Mouse (Mus musculus) C2C12 (cell line): Measurements from ENCODE around the gene Gm7102. TPM values are rescaled to one million over a fixed set of nuclear protein-coding genes. Genes with fewer than 3 reads are reported as not detected.
"Not testable (repeated sequence)": the region's sequence is repeated elsewhere in the genome, so short reads cannot be mapped to it uniquely, and the experiment has no call there.

ENCODE experiments used
- H3K27me3 ChIP-seq: one replicate; pipeline ENCODE4 v1.6.1; 2011; ENCODE audit not compliant: control insufficient read depth, insufficient read depth, insufficient read length
- H3K36me3 ChIP-seq: one replicate; pipeline ENCODE4 v1.6.1; 2011; ENCODE audit not compliant: control insufficient read depth, insufficient read depth
- H3K4me3 ChIP-seq: one replicate; pipeline ENCODE4 v1.5.1; 2011; ENCODE audit warnings: mild to moderate bottlenecking, control low read depth; ENCODE audit not compliant: poor library complexity, insufficient read depth, severe bottlenecking
- H3K79me2 ChIP-seq: one replicate; pipeline ENCODE4 v1.6.1; 2011; ENCODE audit not compliant: control insufficient read depth, insufficient read depth
- H3K79me3 ChIP-seq: one replicate; pipeline ENCODE4 v1.6.1; 2011; ENCODE audit warnings: low read depth, control low read depth
- H3ac ChIP-seq: one replicate; pipeline ENCODE3; 2011; ENCODE audit warnings: low read depth; ENCODE audit not compliant: control insufficient read depth, insufficient read length
- CEBPB ChIP-seq: IDR thresholded peaks from one replicate; pipeline ENCODE4 v1.6.1; 2011; ENCODE audit warnings: low read depth, mild to moderate bottlenecking, control low read depth, moderate library complexity
- CTCF ChIP-seq: IDR thresholded peaks from one replicate; pipeline ENCODE4 v1.5.1; 2011; ENCODE audit not compliant: control insufficient read depth, insufficient read depth, insufficient read length
- FOSL1 ChIP-seq: IDR thresholded peaks from one replicate; pipeline ENCODE4 v1.8.0; 2011; ENCODE audit warnings: mild to moderate bottlenecking, low read length; ENCODE audit not compliant: poor library complexity, insufficient read depth, severe bottlenecking
- MAX ChIP-seq: IDR thresholded peaks from one replicate; pipeline ENCODE4 v1.6.1; 2011; ENCODE audit warnings: mild to moderate bottlenecking, control low read depth
- MYOD1 ChIP-seq: IDR thresholded peaks from one replicate; pipeline ENCODE4 v1.6.1; 2011; ENCODE audit warnings: low read depth; ENCODE audit not compliant: control insufficient read depth, insufficient read length
- MYOG ChIP-seq: IDR thresholded peaks from one replicate; pipeline ENCODE4 v1.6.1; 2011; ENCODE audit not compliant: control insufficient read depth, insufficient read length; ENCODE audit errors: extremely low read depth
- USF1 ChIP-seq: IDR thresholded peaks from one replicate; pipeline ENCODE4 v1.6.1; 2011; ENCODE audit warnings: low read depth, mild to moderate bottlenecking, control low read depth, moderate library complexity
- long read RNA-seq, 2 experiments: library from polyadenylated mRNA; unstranded; transcript quantifications; one replicate each; pipeline ENCODE4 v2.0.0; 2019 to 2020
- polyA plus RNA-seq: library from polyadenylated mRNA; unstranded; fragments of >200 nt; fragmentation: generic; extraction: Trizol; gene quantifications from one replicate; pipeline ENCODE4 v1.2.1, GENCODE M21; 2012; ENCODE audit warnings: missing spikeins

Gene Gm7102
- polyA plus RNA-seq: not detected
- long read RNA-seq, experiment 1: 0 reads
- long read RNA-seq, experiment 2: 0 reads

- Histone ChIP-seq H3K27me3 (no peaks in the 10 kb centered on the region), H3ac (no peak within 1 kb of the TSS), H3K79me3 (no peaks in the 10 kb centered on the region), H3K79me2 (no peaks in the 10 kb centered on the region), H3K4me3 (no peak within 1 kb of the TSS), H3K36me3 (no peaks in the 10 kb centered on the region)
- TF ChIP-seq FOSL1: no peak
- no peak for TF ChIP-seq MAX
- TF ChIP-seq CEBPB: no peak
- no peak for TF ChIP-seq CTCF
- no peak for TF ChIP-seq USF1
- TF ChIP-seq MYOD1: no peak
- no peak for TF ChIP-seq MYOG
Observed at GRCm38 (mm10) chr19:61175756-61176324, at the start of gene Gm7102. Gene Gm7102 (minus strand): TSS chr19:61176309.

GRCm38 (mm10) chr19:61224678-61225525 is 48.8 kb upstream of the Gm7102 start:
- H3ac ChIP-seq: no peak overlapping the region
- H3K79me3 ChIP-seq: no peaks in the 10 kb centered on the region
- no peaks in the 10 kb centered on the region for H3K79me2 ChIP-seq
- H3K27me3 ChIP-seq: no peaks in the 10 kb centered on the region
- H3K36me3 ChIP-seq: no peaks in the 10 kb centered on the region
- H3K4me3 ChIP-seq: no peak overlapping the region
- TF ChIP-seq CEBPB: no peak
- TF ChIP-seq FOSL1: no peak
- no peak for TF ChIP-seq CTCF
- TF ChIP-seq USF1: no peak
- no peak for TF ChIP-seq MYOD1
- TF ChIP-seq MYOG: no peak
- TF ChIP-seq MAX: no peak

GRCm38 (mm10) chr19:61223706-61224328 is 47.7 kb upstream of the Gm7102 start:
- no peaks in the 10 kb centered on the region for H3K27me3 ChIP-seq
- no peak for TF ChIP-seq MYOD1
- TF ChIP-seq USF1: no peak
- no peak for TF ChIP-seq CEBPB
- no peak for TF ChIP-seq MAX
- no peak for TF ChIP-seq CTCF
- no peak for TF ChIP-seq FOSL1
- no peak for TF ChIP-seq MYOG

GRCm38 (mm10) chr19:61207506-61207905 is 31.4 kb upstream of the Gm7102 start:
- not testable (repeated sequence) for H3ac ChIP-seq, H3K4me3 ChIP-seq, H3K79me3 ChIP-seq, H3K79me2 ChIP-seq, H3K27me3 ChIP-seq, H3K36me3 ChIP-seq

More at GRCm38 (mm10) chr19:61223706-61224328, 47.7 kb upstream of the Gm7102 start:
- Histone ChIP-seq H3K36me3 (no peaks in the 10 kb centered on the region), H3K79me3 (no peaks in the 10 kb centered on the region), H3K4me3 (no peak overlapping the region), H3ac (no peak overlapping the region), H3K79me2 (no peaks in the 10 kb centered on the region)

GRCm38 (mm10) chr19:61199836-61200235 is 23.7 kb upstream of the Gm7102 start:
- H3ac ChIP-seq: no peak overlapping the region
- no peaks in the 10 kb centered on the region for H3K27me3 ChIP-seq
- H3K79me3 ChIP-seq: no peaks in the 10 kb centered on the region
- no peaks in the 10 kb centered on the region for H3K79me2 ChIP-seq
- no peaks in the 10 kb centered on the region for H3K36me3 ChIP-seq
- no peak overlapping the region for H3K4me3 ChIP-seq
- no peak for TF ChIP-seq USF1
- no peak for TF ChIP-seq CEBPB
- no peak for TF ChIP-seq FOSL1
- no peak for TF ChIP-seq MAX
- no peak for TF ChIP-seq MYOD1
- TF ChIP-seq CTCF: no peak
